Mouse (Mus musculus): ENCODE results near the gene Sphkap.

DNA sequence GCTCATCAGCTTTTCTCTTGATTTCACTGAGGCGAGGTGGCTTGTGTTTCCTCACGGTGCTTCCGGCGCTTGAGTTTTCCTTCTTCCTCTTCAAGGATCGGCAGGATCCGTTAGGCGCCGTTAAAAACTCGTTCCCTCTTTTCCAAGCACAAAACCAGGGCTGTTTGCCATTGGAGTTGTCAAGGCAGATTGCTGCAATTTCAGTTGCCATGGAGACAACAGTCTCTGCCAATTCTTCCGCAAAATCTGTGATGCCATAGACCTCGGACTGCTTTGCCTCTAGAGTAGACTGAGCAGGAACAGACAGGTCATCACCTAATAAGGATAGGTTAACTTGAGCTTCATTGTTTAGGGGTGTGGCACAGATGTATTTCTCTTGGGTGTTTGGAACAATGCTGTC is 131.0 kb downstream of the Sphkap start:
- no peak for TF ChIP-seq CTCF (IDR thresholded peaks at IDR 0.05)
- TF ChIP-seq POLR2A (IDR thresholded peaks at IDR 0.05; ENCODE audit: insufficient read depth, low read depth, low read length), result no peak
